Mouse (Mus musculus): Measurements from ENCODE around the gene Uhrf1. TPM values are rescaled to one million over a fixed set of nuclear protein-coding genes. Genes with fewer than 3 reads are reported as not detected.

The Uhrf1 gene
- polyA plus RNA-seq, 1 experiment = 18.4 TPM

GRCm38 (mm10) chr17:56340717-56341116, 37.6 kb downstream of the Uhrf1 start:
- Histone ChIP-seq H3K4me3 (no peak overlapping the region), H3K27me3 (ENCODE audit: control insufficient read depth, insufficient read depth, insufficient read length) (no peaks in the 10 kb centered on the region), H3ac (ENCODE audit: control insufficient read depth, insufficient read length) (no peak overlapping the region), H3K36me3 (ENCODE audit: control insufficient read depth, insufficient read depth) (no peaks in the 10 kb centered on the region), H3K4me2 (ENCODE audit: low read depth) (peak overlapping the region; percentile 18), H3K79me2 (ENCODE audit: control insufficient read depth, insufficient read depth) (peaks cover 46% of the 10 kb centered on the region)
- TF ChIP-seq SRF (IDR thresholded peaks at IDR 0.05; ENCODE audit: control insufficient read depth, insufficient read length, low read depth) = no peak

- H3K4me3 ChIP-seq = no peak overlapping the region
- H3K4me2 ChIP-seq (ENCODE audit: low read depth) = no peak overlapping the region
- H3ac ChIP-seq (ENCODE audit: control insufficient read depth, insufficient read length) = no peak overlapping the region
- H3K27me3 ChIP-seq (ENCODE audit: control insufficient read depth, insufficient read depth, insufficient read length) = no peaks in the 10 kb centered on the region
- no peak for TF ChIP-seq POLR2AphosphoS2 (IDR thresholded peaks at IDR 0.05; ENCODE audit: insufficient read length, low read depth)
- TF ChIP-seq E2F4 (IDR thresholded peaks at IDR 0.05; ENCODE audit: insufficient read depth) = no peak
- no peaks in the 10 kb centered on the region for H3K36me3 ChIP-seq (ENCODE audit: control insufficient read depth, insufficient read depth)
- H3K79me2 ChIP-seq (ENCODE audit: control insufficient read depth, insufficient read depth) = peaks cover 27% of the 10 kb centered on the region
These were observed 40.3 kb downstream of the Uhrf1 start for GRCm38 (mm10) chr17:56343466-56343865.

GRCm38 (mm10) chr17:56345364-56345763, 42.2 kb downstream of the Uhrf1 start:
- Histone ChIP-seq H3K36me3 (ENCODE audit: control insufficient read depth, insufficient read depth) (no peaks in the 10 kb centered on the region), H3ac (ENCODE audit: control insufficient read depth, insufficient read length) (no peak overlapping the region), H3K27me3 (ENCODE audit: control insufficient read depth, insufficient read depth, insufficient read length) (no peaks in the 10 kb centered on the region), H3K79me2 (ENCODE audit: control insufficient read depth, insufficient read depth) (peaks cover 8% of the 10 kb centered on the region), H3K4me2 (ENCODE audit: low read depth) (no peak overlapping the region), H3K4me3 (no peak overlapping the region)
- TF ChIP-seq POLR2AphosphoS2 (IDR thresholded peaks at IDR 0.05; ENCODE audit: insufficient read length, low read depth) (no peak), MYOD1 (IDR thresholded peaks at IDR 0.05; ENCODE audit: control insufficient read depth in 1 of 3, insufficient read length in 2 of 3, low read depth in 2 of 3) (peak; percentile 83 to 92 (median 92)), SRF (IDR thresholded peaks at IDR 0.05; ENCODE audit: control insufficient read depth, insufficient read length, low read depth) (no peak), REST (IDR thresholded peaks at IDR 0.05; ENCODE audit: insufficient read depth, insufficient read length) (no peak), TCF3 (IDR thresholded peaks at IDR 0.05; ENCODE audit: insufficient read length, low read depth) (no peak), MYOG (IDR thresholded peaks at IDR 0.05; ENCODE audit: control insufficient read depth in 1 of 3, insufficient read depth in 1 of 3, insufficient read length in 2 of 3, low read depth in 2 of 3) (peak in 2 of 3 experiments; percentile 47 to 58), MAX (IDR thresholded peaks at IDR 0.05; ENCODE audit: low read depth) (no peak), CEBPB (IDR thresholded peaks at IDR 0.05; ENCODE audit: insufficient read depth, poor library complexity, severe bottlenecking) (no peak), USF1 (IDR thresholded peaks at IDR 0.05; ENCODE audit: low read depth) (no peak), TCF12 (IDR thresholded peaks at IDR 0.05; ENCODE audit: insufficient read depth, poor library complexity, severe bottlenecking) (no peak), POLR2A (IDR thresholded peaks at IDR 0.05; ENCODE audit: insufficient read length, low read depth) (no peak), E2F4 (IDR thresholded peaks at IDR 0.05; ENCODE audit: insufficient read depth) (no peak)

GRCm38 (mm10) chr17:56348128-56348527, 45.0 kb downstream of the Uhrf1 start:
- Histone ChIP-seq H3ac (ENCODE audit: control insufficient read depth, insufficient read length) (no peak overlapping the region), H3K36me3 (ENCODE audit: control insufficient read depth, insufficient read depth) (no peaks in the 10 kb centered on the region), H3K4me2 (ENCODE audit: low read depth) (no peak overlapping the region), H3K27me3 (ENCODE audit: control insufficient read depth, insufficient read depth, insufficient read length) (no peaks in the 10 kb centered on the region), H3K79me2 (ENCODE audit: control insufficient read depth, insufficient read depth) (no peaks in the 10 kb centered on the region), H3K4me3 (no peak overlapping the region)
- no peak for TF ChIP-seq TCF3 (IDR thresholded peaks at IDR 0.05; ENCODE audit: insufficient read length, low read depth)
- TF ChIP-seq SRF (IDR thresholded peaks at IDR 0.05; ENCODE audit: control insufficient read depth, insufficient read length, low read depth) = no peak
- no peak for TF ChIP-seq TCF12 (IDR thresholded peaks at IDR 0.05; ENCODE audit: insufficient read depth, poor library complexity, severe bottlenecking)
- no peak for TF ChIP-seq E2F4 (IDR thresholded peaks at IDR 0.05; ENCODE audit: insufficient read depth)
- no peak for TF ChIP-seq CEBPB (IDR thresholded peaks at IDR 0.05; ENCODE audit: insufficient read depth, poor library complexity, severe bottlenecking)
- TF ChIP-seq REST (IDR thresholded peaks at IDR 0.05; ENCODE audit: insufficient read depth, insufficient read length) = no peak
- no peak for TF ChIP-seq USF1 (IDR thresholded peaks at IDR 0.05; ENCODE audit: low read depth)
- no peak for TF ChIP-seq MYOG (IDR thresholded peaks at IDR 0.05; ENCODE audit: control insufficient read depth in 1 of 3, insufficient read depth in 1 of 3, insufficient read length in 2 of 3, low read depth in 2 of 3)
- TF ChIP-seq POLR2AphosphoS2 (IDR thresholded peaks at IDR 0.05; ENCODE audit: insufficient read length, low read depth) = no peak
- TF ChIP-seq POLR2A (IDR thresholded peaks at IDR 0.05; ENCODE audit: insufficient read length, low read depth) = no peak
- no peak for TF ChIP-seq MAX (IDR thresholded peaks at IDR 0.05; ENCODE audit: low read depth)
- no peak for TF ChIP-seq MYOD1 (IDR thresholded peaks at IDR 0.05; ENCODE audit: control insufficient read depth in 1 of 3, insufficient read length in 2 of 3, low read depth in 2 of 3)

- TF ChIP-seq TCF12 (IDR thresholded peaks at IDR 0.05; ENCODE audit: insufficient read depth, poor library complexity, severe bottlenecking) (no peak), POLR2AphosphoS2 (IDR thresholded peaks at IDR 0.05; ENCODE audit: insufficient read length, low read depth) (no peak), MYOG (IDR thresholded peaks at IDR 0.05; ENCODE audit: control insufficient read depth in 1 of 3, insufficient read depth in 1 of 3, insufficient read length in 2 of 3, low read depth in 2 of 3) (no peak), SRF (IDR thresholded peaks at IDR 0.05; ENCODE audit: control insufficient read depth, insufficient read length, low read depth) (no peak), POLR2A (IDR thresholded peaks at IDR 0.05; ENCODE audit: insufficient read length, low read depth) (no peak), REST (IDR thresholded peaks at IDR 0.05; ENCODE audit: insufficient read depth, insufficient read length) (no peak), TCF3 (IDR thresholded peaks at IDR 0.05; ENCODE audit: insufficient read length, low read depth) (no peak)
- no peak overlapping the region for H3K4me3 ChIP-seq
- H3ac ChIP-seq (ENCODE audit: control insufficient read depth, insufficient read length) = no peak overlapping the region
- no peak overlapping the region for H3K4me2 ChIP-seq (ENCODE audit: low read depth)
- H3K79me2 ChIP-seq (ENCODE audit: control insufficient read depth, insufficient read depth) = no peaks in the 10 kb centered on the region
- no peaks in the 10 kb centered on the region for H3K27me3 ChIP-seq (ENCODE audit: control insufficient read depth, insufficient read depth, insufficient read length)
- H3K36me3 ChIP-seq (ENCODE audit: control insufficient read depth, insufficient read depth) = no peaks in the 10 kb centered on the region
These were observed 45.5 kb downstream of the Uhrf1 start for GRCm38 (mm10) chr17:56348586-56348985.
